Mouse (Mus musculus) kidney, adult 10 weeks (tissue): ENCODE data around the gene Hs3st3a1. TPM values are rescaled to one million over a fixed set of nuclear protein-coding genes. Genes with fewer than 3 reads are reported as not detected.

ENCODE experiments used
- polyA plus RNA-seq: library from polyadenylated mRNA; stranded (reverse); fragments of 350-450 nt; fragmentation: Illumina TruSeq; extraction: RNeasy Lipid Tissue Mini Kit (QIAGEN cat#74804); gene quantifications from one replicate; pipeline ENCODE4 v1.2.3, GENCODE M21; 2014; ENCODE audit warnings: low read depth, low replicate concordance

Gene Hs3st3a1
- 4.3 TPM for polyA plus RNA-seq

DNA sequence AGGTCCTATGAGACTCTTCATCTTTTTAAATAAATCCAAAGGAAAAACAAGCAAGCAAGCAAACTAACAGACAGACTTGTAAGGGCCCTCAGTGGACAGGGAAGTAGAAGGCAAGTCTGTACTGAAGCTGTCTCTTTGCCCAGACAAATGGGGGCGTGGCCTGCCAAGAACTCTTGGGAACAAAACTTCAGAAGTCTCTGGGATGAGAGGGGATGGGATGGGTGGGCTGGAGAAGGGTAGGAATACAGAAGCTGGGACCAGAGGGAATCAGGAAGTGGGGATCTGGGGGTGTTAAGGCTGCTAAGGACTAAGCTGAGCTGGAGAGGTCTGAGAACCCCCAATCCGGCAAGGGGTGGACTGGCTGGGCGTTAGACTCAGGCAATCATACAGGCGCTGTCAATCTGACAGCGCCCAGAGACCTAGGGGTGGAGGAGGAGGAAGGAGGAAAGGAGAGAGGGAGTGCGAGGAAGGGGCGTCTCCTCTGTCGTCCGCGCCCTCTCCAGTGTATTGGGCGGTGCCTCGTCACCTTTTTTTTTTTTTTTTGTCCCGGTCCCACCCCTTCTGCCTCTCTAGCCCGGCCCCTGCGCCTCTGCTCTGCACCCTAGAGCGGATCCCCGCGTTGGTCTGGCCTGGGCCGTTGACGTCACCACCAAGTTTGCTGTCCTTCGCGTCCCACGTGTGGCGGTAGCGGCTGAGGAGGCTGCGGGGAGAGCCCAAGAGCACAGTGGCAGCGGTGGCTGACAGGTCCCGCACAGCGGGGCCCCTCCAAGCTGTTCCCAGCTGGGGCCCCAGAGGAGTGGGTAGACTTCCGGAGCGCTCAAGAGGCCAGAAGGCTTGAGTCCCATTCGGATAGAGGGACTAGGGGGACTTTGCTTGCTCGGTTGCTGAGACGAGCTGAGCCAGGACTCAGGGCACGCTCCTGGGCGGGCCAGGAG, at the start of gene Hs3st3a1:
Gene Hs3st3a1 (plus strand): TSS at position 722 of the 935 bp plus-strand sequence.

GRCm38 (mm10) chr11:64436412-64436727, 1.2 kb downstream of the Hs3st3a1 start, which contains the start of gene F930015N05Rik:
TSS of gene F930015N05Rik (minus strand) at chr11:64436653.

Other genes starting within 250 kb of the Hs3st3a1 start
- not detected for gene F930015N05Rik, start 1.3 kb downstream of the Hs3st3a1 start, polyA plus RNA-seq